ENCODE assay signal across 9 mouse cellular contexts in the genomic region with DNA sequence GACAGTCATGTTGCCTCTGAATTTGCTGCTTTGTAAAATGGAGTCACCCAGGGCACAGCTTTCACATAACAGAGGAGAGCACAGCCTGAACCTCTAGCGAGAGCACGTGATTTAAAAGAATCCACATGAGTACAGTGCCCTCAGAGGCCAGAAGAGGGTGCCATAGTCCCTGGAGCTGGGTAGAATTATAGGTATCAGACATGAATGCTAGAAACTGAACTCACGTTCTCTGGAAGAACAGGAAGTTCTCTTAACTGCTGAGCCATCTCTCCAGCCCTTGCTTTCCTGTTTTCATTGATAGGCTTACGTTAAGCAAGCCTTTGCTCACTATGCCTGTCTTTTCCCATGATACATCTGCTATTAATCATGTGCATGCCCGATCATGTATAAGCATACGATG.
DNase-seq lines count a peak whose midpoint lies in the region; ATAC-seq and TF ChIP-seq lines count a peak whose summit lies in the region.
"Had no signal": no experiment of that assay in that cellular context is flagged by ENCODE, and none has a peak within 500 bp of the region (broad histone marks: within the 10 kb centered on the region; RNA-seq: fewer than 3 reads in every experiment).

No protein-coding gene starts in this region.

- ATAC-seq in embryonic facial prominence, embryonic 12.5 days (ENCODE audit: insufficient number of reproducible peaks, insufficient read depth, low FRiP score, low TSS enrichment), result peak; percentile 35; the same call in 1 of the 2 replicates
- peak; percentile 69; the same call in 1 of the 2 replicates for ATAC-seq in heart, postnatal 0 days (ENCODE audit: insufficient read depth, low read depth)
- ATAC-seq in neutrophil, adult 5-6 weeks (ENCODE audit: extremely low read depth, insufficient number of reproducible peaks, low FRiP score, poor library complexity, severe bottlenecking), result peak; percentile 95

- peak; percentile 22 for TF ChIP-seq CTCF in C2C12 (IDR thresholded peaks at IDR 0.05; ENCODE audit: control insufficient read depth, insufficient read depth, insufficient read length)
- peak; percentile 81 for TF ChIP-seq CTCF in heart, postnatal 0 days (IDR thresholded peaks at IDR 0.05; ENCODE audit: low read depth)
- TF ChIP-seq CTCF in lung, adult 2 months (IDR thresholded peaks at IDR 0.05; ENCODE audit: insufficient read depth, low read length), result peak; percentile 57

- 33% methylated on average over 6 of the region's 6 CpGs for WGBS in embryonic facial prominence, embryonic 12.5 days
- 37% methylated on average over 6 of the region's 6 CpGs for WGBS in heart, postnatal 0 days
- 30% methylated on average over 6 of the region's 6 CpGs for WGBS in lung, adult 2 months

- no peaks in the 10 kb centered on the region for H3K36me3 ChIP-seq in C2C12 (ENCODE audit: control insufficient read depth, insufficient read depth)
- H3K36me3 ChIP-seq in embryonic facial prominence, embryonic 12.5 days, result no peaks in the 10 kb centered on the region
- no peaks in the 10 kb centered on the region for H3K36me3 ChIP-seq in heart, postnatal 0 days (replicated peaks; ENCODE audit: control insufficient read depth, insufficient read depth, low read length)

- no peak overlapping the region for H3K4me3 ChIP-seq in C2C12 (ENCODE audit: insufficient read depth, poor library complexity, severe bottlenecking)
- no peak overlapping the region for H3K4me3 ChIP-seq in embryonic facial prominence, embryonic 12.5 days
- H3K4me3 ChIP-seq in heart, postnatal 0 days (ENCODE audit: low read depth, low read length), result no peak overlapping the region
- no peak overlapping the region for H3K4me3 ChIP-seq in lung, adult 2 months (replicated peaks; ENCODE audit: extremely low read depth, low read depth, low read length)
- H3K4me3 ChIP-seq: erythroblast, embryonic 14.5 days had no signal

- H3K9ac ChIP-seq in embryonic facial prominence, embryonic 12.5 days, result no peak overlapping the region
- no peak overlapping the region for H3K9ac ChIP-seq in heart, postnatal 0 days (replicated peaks; ENCODE audit: low read depth, low read length)

- no peak overlapping the region for H3K4me2 ChIP-seq in embryonic facial prominence, embryonic 12.5 days (replicated peaks)
- H3K4me2 ChIP-seq in heart, postnatal 0 days (ENCODE audit: low read depth, low read length), result no peak overlapping the region

- no peak overlapping the region for H3ac ChIP-seq in C2C12 (ENCODE audit: control insufficient read depth, insufficient read length, low read depth)

- no peaks in the 10 kb centered on the region for H3K79me3 ChIP-seq in C2C12 (ENCODE audit: low read depth)

- no peaks in the 10 kb centered on the region for H3K4me1 ChIP-seq in embryonic facial prominence, embryonic 12.5 days
- no peaks in the 10 kb centered on the region for H3K4me1 ChIP-seq in heart, postnatal 0 days (ENCODE audit: control insufficient read depth, insufficient read depth)
- H3K4me1 ChIP-seq in lung, adult 2 months (ENCODE audit: control insufficient read depth, insufficient read depth, low read length), result no peaks in the 10 kb centered on the region

- no peak for TF ChIP-seq EP300 in heart, postnatal 0 days (IDR thresholded peaks at IDR 0.05; ENCODE audit: low read depth)

- no peak overlapping the region for H3K27ac ChIP-seq in embryonic facial prominence, embryonic 12.5 days
- no peak overlapping the region for H3K27ac ChIP-seq in heart, postnatal 0 days (ENCODE audit: low read depth)

- H3K79me2 ChIP-seq in C2C12 (ENCODE audit: control insufficient read depth, insufficient read depth), result no peaks in the 10 kb centered on the region

- H3K27me3 ChIP-seq in C2C12 (ENCODE audit: control insufficient read depth, insufficient read depth, insufficient read length), result no peaks in the 10 kb centered on the region
- no peaks in the 10 kb centered on the region for H3K27me3 ChIP-seq in embryonic facial prominence, embryonic 12.5 days
- H3K27me3 ChIP-seq in heart, postnatal 0 days (ENCODE audit: control insufficient read depth, insufficient read depth, low read length), result no peaks in the 10 kb centered on the region

- no peaks in the 10 kb centered on the region for H3K9me3 ChIP-seq in embryonic facial prominence, embryonic 12.5 days
- H3K9me3 ChIP-seq in heart, postnatal 0 days (replicated peaks; ENCODE audit: control insufficient read depth, low read length), result no peaks in the 10 kb centered on the region

- DNase-seq in adrenal gland, postnatal 10 days, result peak; percentile 80
- DNase-seq in heart, postnatal 0 days (ENCODE audit: low spot score), result peak; percentile 72
- DNase-seq in layer of hippocampus, adult 11-12 months (ENCODE audit: low spot score), result peak; percentile 78
- DNase-seq in lung, adult 2 months, result peak; percentile 68
- DNase-seq in testis, postnatal 14 days (ENCODE audit: low spot score), result peak; percentile 31

- no peak for TF ChIP-seq POLR2A in lung, adult 2 months (IDR thresholded peaks at IDR 0.05; ENCODE audit: borderline replicate concordance, extremely low read depth, low read depth, low read length)

TF ChIP-seq in C2C12, 6 proteins besides CTCF, POLR2A, EP300 and RAD21:
- TF ChIP-seq MYOG (IDR thresholded peaks at IDR 0.05; ENCODE audit: control insufficient read depth, extremely low read depth, insufficient read length) (no peak), USF1 (IDR thresholded peaks at IDR 0.05; ENCODE audit: low read depth) (peak; percentile 91)

Comparison
In these comparisons a context has a peak if more than half of its experiments do, and no peak if none do; other contexts are left out.
1. CTCF ChIP-seq: peak in every context shown above with its lines; median percentile 81 in heart, postnatal 0 days; 57 in lung, adult 2 months; 22 in C2C12.
2. ATAC-seq: peak in every context shown above with its lines; median percentile 95 in neutrophil, adult 5-6 weeks; 69 in heart, postnatal 0 days; 35 in embryonic facial prominence, embryonic 12.5 days.